Mouse (Mus musculus) cortical plate, adult 2 months (tissue): ENCODE data around the gene Morc2b.

ENCODE experiments used
- CTCF ChIP-seq: fragments of 200-500 bp; IDR thresholded peaks from 2 replicates; pipeline ENCODE4 v1.5.1; 2011; ENCODE audit warnings: mild to moderate bottlenecking, control low read depth, low read length; ENCODE audit not compliant: insufficient read depth; ENCODE audit errors: extremely low read depth
- POLR2A ChIP-seq: fragments of 200-500 bp; IDR thresholded peaks from 2 replicates; pipeline ENCODE4 v1.6.1; 2011; ENCODE audit warnings: mild to moderate bottlenecking, low read length, control low read depth; ENCODE audit not compliant: insufficient read depth; ENCODE audit errors: extremely low read depth

- TF ChIP-seq CTCF: no peak
- no peak for TF ChIP-seq POLR2A
Measured at GRCm38 (mm10) chr17:33126257-33126656, 13.2 kb downstream of the Morc2b start.
